9 mouse cellular contexts compared by ENCODE assay signal in the genomic region with DNA sequence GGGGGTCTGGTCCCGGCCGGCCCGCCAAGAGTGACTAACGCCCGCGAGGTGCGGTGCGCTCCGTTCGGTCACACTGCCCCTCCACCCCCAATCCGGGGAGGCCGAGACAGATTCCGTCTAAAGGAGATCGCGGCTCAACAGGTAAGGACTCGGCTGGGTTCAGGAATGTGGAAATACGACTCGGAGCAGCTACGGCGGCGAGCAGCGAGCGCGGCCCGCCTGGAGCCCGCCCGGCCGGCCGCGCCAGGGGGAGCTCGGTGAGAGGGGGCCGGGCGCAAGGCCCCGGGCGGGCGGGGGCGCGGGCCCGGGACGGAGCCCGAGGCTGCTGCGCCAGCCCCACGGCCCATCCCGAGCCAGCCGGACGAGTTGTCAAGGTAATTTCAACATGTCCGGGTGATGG. TPM values are rescaled to one million over a fixed set of nuclear protein-coding genes. Genes with fewer than 3 reads are reported as not detected.
DNase-seq lines count a peak whose midpoint lies in the region; ATAC-seq and TF ChIP-seq lines count a peak whose summit lies in the region.
"Had no signal": no experiment of that assay in that cellular context is flagged by ENCODE, and none has a peak within 500 bp of the region (broad histone marks: within the 10 kb centered on the region; RNA-seq: fewer than 3 reads in every experiment).

No protein-coding gene starts in this region.

- WGBS in intestine, embryonic 16.5 days = under 1% methylated on average over 36 of the region's 47 CpGs

- no peaks in the 10 kb centered on the region for H3K9me3 ChIP-seq in intestine, embryonic 16.5 days (ENCODE audit: control insufficient read depth, low read length)

- H3K4me2 ChIP-seq in intestine, embryonic 16.5 days (ENCODE audit: low read depth, low read length) = peak overlapping the region; percentile 90

- H3K27ac ChIP-seq in testis, adult 2 months (ENCODE audit: control insufficient read depth, insufficient read depth, low read depth, low read length) = no peak overlapping the region
- H3K27ac ChIP-seq in intestine, embryonic 16.5 days (ENCODE audit: low read length) = no peak overlapping the region

- H3K4me3 ChIP-seq in testis, adult 2 months (ENCODE audit: control insufficient read depth, low read depth, low read length) = peak overlapping the region; percentile 26
- peak overlapping the region; percentile 56 for H3K4me3 ChIP-seq in intestine, embryonic 16.5 days (ENCODE audit: low read length)

- H3K27me3 ChIP-seq in testis, adult 2 months (ENCODE audit: control insufficient read depth, insufficient read depth, low read length) = no peaks in the 10 kb centered on the region; the same call in 1 of the 2 replicates
- H3K27me3 ChIP-seq in intestine, embryonic 16.5 days (replicated peaks; ENCODE audit: control insufficient read depth, insufficient read depth, low read length) = peaks cover 86% of the 10 kb centered on the region

- TF ChIP-seq POLR2A in testis, adult 2 months (IDR thresholded peaks at IDR 0.05; ENCODE audit: control insufficient read depth, low read depth, low read length) = no peak

- DNase-seq in testis, postnatal 10 days (ENCODE audit: low spot score) = no peak
- DNase-seq in lung, postnatal 36 days = peak; percentile 26
- no peak for DNase-seq in left cerebral cortex, adult 11 months (ENCODE audit: low spot score)
- DNase-seq in adrenal gland, postnatal 14 days = no peak
- DNase-seq in right cerebral cortex, postnatal 36 days (ENCODE audit: low spot score in 2 of 2) = no peak
- DNase-seq: layer of hippocampus, postnatal 36 days had no signal

- ATAC-seq in intestine, embryonic 16.5 days = no peak
- ATAC-seq in inflammation-experienced regulatory T-cells, adult 6 months = no peak

- peak overlapping the region; percentile 8; the same call in 1 of the 2 replicates for H3K9ac ChIP-seq in intestine, embryonic 16.5 days (ENCODE audit: low read depth, low read length)

- no peaks in the 10 kb centered on the region for H3K36me3 ChIP-seq in testis, adult 2 months (ENCODE audit: control insufficient read depth, insufficient read depth, low read length)
- no peaks in the 10 kb centered on the region for H3K36me3 ChIP-seq in intestine, embryonic 16.5 days (ENCODE audit: control insufficient read depth, insufficient read depth, low read length)

- H3K4me1 ChIP-seq in testis, adult 2 months (ENCODE audit: control insufficient read depth, insufficient read depth, low read length) = peaks cover 17% of the 10 kb centered on the region
- peaks cover 27% of the 10 kb centered on the region for H3K4me1 ChIP-seq in intestine, embryonic 16.5 days (ENCODE audit: control insufficient read depth, insufficient read depth, low read length)

- TF ChIP-seq CTCF in testis, adult 2 months (IDR thresholded peaks at IDR 0.05; ENCODE audit: control insufficient read depth, insufficient read depth, insufficient replicate concordance, low read depth, low read length) = no peak

RNA-seq across cellular contexts. Expression of gene Wnt7b, which starts 1.8 kb away (rescaled TPM):
- polyA plus RNA-seq in testis, adult 2 months (2012; rRNA removed) = 0.07 and 1.2 TPM in 2 replicates
- polyA plus RNA-seq in intestine, embryonic 16.5 days (2015; fragmentation: Nextera tagmentation; extraction: Ambion mirVana) = 0.66 and 0.71 TPM in 2 replicates
- polyA plus RNA-seq in inflammation-experienced regulatory T-cells, adult 6 months (2017; shearing (Covaris generic)) = not detected
- 0.30 and 0.75 TPM in 2 replicates for total RNA-seq in adrenal gland, postnatal 14 days (2021)
